Mouse (Mus musculus) heart, embryonic 14.5 days (tissue): Measurements from ENCODE around the gene Rps6kb1. TPM values are rescaled to one million over a fixed set of nuclear protein-coding genes. Genes with fewer than 3 reads are reported as not detected.

ENCODE experiments used
- ATAC-seq: fragments of 200-750 bp; cut with Nextera tagmentation; 2 replicates; pipeline ENCODE4 v1.8.0; 2017; ENCODE audit warnings: low read depth, moderate TSS enrichment; ENCODE audit not compliant: insufficient number of reproducible peaks, insufficient read depth, low FRiP score
- H3K27ac ChIP-seq, 2 experiments: fragments of 200-500 bp in 1 of 2; fragments of 300-500 bp in 1 of 2; sonication (generic) in 1 of 2; replicated peaks in 1 of 2; 2 replicates each; pipeline ENCODE4 v1.5.1; 2012 to 2014; ENCODE audit warnings: low read depth in 2 of 2, low read length in 2 of 2, control low read depth in 1 of 2, mild to moderate bottlenecking in 1 of 2, mixed read lengths in 1 of 2; ENCODE audit not compliant: control insufficient read depth in 1 of 2, insufficient read depth in 1 of 2
- H3K27me3 ChIP-seq: fragments of 300-500 bp; sonication (generic); 2 replicates; pipeline ENCODE4 v1.6.1; 2014; ENCODE audit warnings: mild to moderate bottlenecking, low read length, control low read depth; ENCODE audit not compliant: control insufficient read depth, insufficient read depth
- H3K36me3 ChIP-seq: fragments of 300-500 bp; sonication (generic); 2 replicates; pipeline ENCODE4 v1.6.1; 2014; ENCODE audit warnings: mild to moderate bottlenecking, control low read depth, low read length, mixed read lengths; ENCODE audit not compliant: control insufficient read depth, insufficient read depth
- H3K4me1 ChIP-seq, 2 experiments: fragments of 200-500 bp in 1 of 2; fragments of 300-500 bp in 1 of 2; sonication (generic) in 1 of 2; 2 replicates each; pipeline ENCODE4 v1.6.1; 2012 to 2014; ENCODE audit warnings: low read length in 2 of 2, control low read depth in 1 of 2, mixed read lengths in 1 of 2; ENCODE audit not compliant: control insufficient read depth in 2 of 2, insufficient read depth in 2 of 2
- H3K4me2 ChIP-seq: fragments of 300-500 bp; sonication (generic); 2 replicates; pipeline ENCODE4 v1.6.1; 2014; ENCODE audit warnings: mild to moderate bottlenecking, low read length
- H3K4me3 ChIP-seq, 2 experiments: fragments of 200-500 bp in 1 of 2; fragments of 300-500 bp in 1 of 2; sonication (generic) in 1 of 2; 2 replicates each; pipeline ENCODE4 v1.5.1; 2012 to 2014; ENCODE audit warnings: low read length in 2 of 2, mild to moderate bottlenecking in 2 of 2, control low read depth in 1 of 2, low read depth in 1 of 2, moderate library complexity in 1 of 2; ENCODE audit not compliant: control insufficient read depth in 1 of 2, insufficient read depth in 1 of 2
- H3K9ac ChIP-seq: fragments of 300-500 bp; sonication (generic); 2 replicates; pipeline ENCODE4 v1.6.1; 2014; ENCODE audit warnings: mild to moderate bottlenecking, low read length
- H3K9me3 ChIP-seq: fragments of 300-500 bp; sonication (generic); 2 replicates; pipeline ENCODE4 v1.6.1; 2016; ENCODE audit warnings: low read length, control low read depth; ENCODE audit not compliant: control insufficient read depth
- WGBS: fragments of 180-500 bp; shearing (Covaris S2); extraction: QIAGEN DNeasy Blood & Tissue Kit; methylation state at CpG from one replicate; pipeline ENCODE4 v1.1.7; 2014; 5-methylcytosine and 5-hydroxymethylcytosine counted together
- microRNA counts: library from miRNA; unstranded; fragments of <30 nt; microRNA quantifications from one replicate; lab custom pipeline; 2016
- microRNA-seq: library from miRNA; unstranded; fragments of <30 nt; microRNA quantifications from one replicate; pipeline ENCODE4, GENCODE M21; 2016
- polyA plus RNA-seq: library from polyadenylated mRNA; unstranded; fragments of >200 nt; fragmentation: Nextera tagmentation; extraction: Ambion mirVana; gene quantifications from 2 replicates; pipeline ENCODE4 v1.2.1, GENCODE M21; 2014

Gene Rps6kb1
- polyA plus RNA-seq, 1 experiment from 2014 or later, result 34.8 TPM

- Histone ChIP-seq H3K36me3 (no peaks in the 10 kb centered on the region), H3K9me3 (no peaks in the 10 kb centered on the region), H3K27me3 (no peaks in the 10 kb centered on the region), H3K4me2 (no peak overlapping the region), H3K4me3 (no peak overlapping the region), H3K27ac (no peak overlapping the region), H3K4me1 (peaks cover 0 to 2% of the 10 kb centered on the region in 2 experiments; a peak in 1 of 4 replicates), H3K9ac (no peak overlapping the region)
- ATAC-seq, result no peak
Observed at GRCm38 (mm10) chr11:86462579-86462978, 82.0 kb downstream of the Rps6kb1 start.

GRCm38 (mm10) chr11:86458866-86459265 lies 85.7 kb downstream of the Rps6kb1 start:
- Histone ChIP-seq H3K4me2 (no peak overlapping the region), H3K9me3 (no peaks in the 10 kb centered on the region), H3K9ac (no peak overlapping the region), H3K4me1 (peaks cover 0 to 2% of the 10 kb centered on the region in 2 experiments; a peak in 1 of 4 replicates), H3K4me3 (no peak overlapping the region), H3K27ac (no peak overlapping the region), H3K27me3 (no peaks in the 10 kb centered on the region), H3K36me3 (no peaks in the 10 kb centered on the region)
- no peak for ATAC-seq
- WGBS, result 88% methylated on average over 6 of the region's 6 CpGs

GRCm38 (mm10) chr11:86457545-86457944 lies 87.1 kb downstream of the Rps6kb1 start:
- H3K27me3 ChIP-seq, result no peaks in the 10 kb centered on the region
- WGBS, result 73% methylated on average over 6 of the region's 6 CpGs
- no peak overlapping the region for H3K4me3 ChIP-seq
- no peak overlapping the region for H3K27ac ChIP-seq
- H3K36me3 ChIP-seq, result no peaks in the 10 kb centered on the region
- ATAC-seq, result no peak
- H3K4me2 ChIP-seq, result no peak overlapping the region
- no peaks in the 10 kb centered on the region for H3K9me3 ChIP-seq
- H3K4me1 ChIP-seq, result peaks cover 0 to 2% of the 10 kb centered on the region in 2 experiments; a peak in 1 of 4 replicates
- H3K9ac ChIP-seq, result no peak overlapping the region

GRCm38 (mm10) chr11:86453991-86454390 lies 90.6 kb downstream of the Rps6kb1 start:
- no peaks in the 10 kb centered on the region for H3K27me3 ChIP-seq
- no peaks in the 10 kb centered on the region for H3K9me3 ChIP-seq
- no peak overlapping the region for H3K4me3 ChIP-seq
- no peaks in the 10 kb centered on the region for H3K4me1 ChIP-seq
- H3K27ac ChIP-seq, result no peak overlapping the region
- no peak for ATAC-seq
- no peak overlapping the region for H3K4me2 ChIP-seq
- H3K9ac ChIP-seq, result no peak overlapping the region
- H3K36me3 ChIP-seq, result no peaks in the 10 kb centered on the region
- WGBS, result 81% methylated on average over 5 of the region's 5 CpGs

MicroRNAs encoded within 50 kb of the gene (microRNA counts, 519-probe panel; counts per million panel counts)
- 7,199 counts per million, percentile 94 among the panel's probes with 10 or more counts for microRNA mmu-miR-21 (lab: Ali Mortazavi, UCI)

Small RNA genes within 50 kb of the gene (microRNA-seq; reads per million reads assigned to microRNA genes)
- gene Mir21a, result 29,262 reads per million, percentile 98 among the genes with 10 or more reads in this experiment

Other genes with a start within 250 kb of the Rps6kb1 start
- gene Med13, start 187.2 kb downstream of the Rps6kb1 start, polyA plus RNA-seq, result 8.9 and 9.3 TPM in 2 replicates
- 45.6 and 46.6 TPM in 2 replicates for gene Rnft1, start 60.1 kb downstream of the Rps6kb1 start, polyA plus RNA-seq
- 12.0 and 13.2 TPM in 2 replicates for gene Tubd1, start 186 bp upstream of the Rps6kb1 start, polyA plus RNA-seq
- gene Vmp1, start 139.0 kb upstream of the Rps6kb1 start, polyA plus RNA-seq, result 98.5 and 101 TPM in 2 replicates
- 21.5 and 22.3 TPM in 2 replicates for gene Ptrh2, start 139.2 kb upstream of the Rps6kb1 start, polyA plus RNA-seq
- gene Cltc, start 212.8 kb upstream of the Rps6kb1 start, polyA plus RNA-seq, result 172 and 177 TPM in 2 replicates